Mouse (Mus musculus) heart, postnatal 0 days (tissue): ENCODE measurements around the gene A630023A22Rik.

Source experiments
- CTCF ChIP-seq: IDR thresholded peaks from 2 replicates; pipeline ENCODE4 v1.5.1; 2016; ENCODE audit warnings: antibody characterized with exemption, control low read depth, low read depth
- EP300 ChIP-seq: IDR thresholded peaks from 2 replicates; pipeline ENCODE4 v1.6.1; 2016; ENCODE audit warnings: antibody characterized with exemption, low read depth

GRCm38 (mm10) chr14:34104892-34105291 lies 2.3 kb upstream of the A630023A22Rik start:
- TF ChIP-seq EP300 (no peak), CTCF (peak; percentile 73)
